Comparison of ENCODE assay signal across 15 mouse cellular contexts in genomic region chr19:36046046-36046445, GRCm38 (mm10). TPM values are rescaled to one million over a fixed set of nuclear protein-coding genes. Genes with fewer than 3 reads are reported as not detected.
"Had no signal": no experiment of that assay in that cellular context is flagged by ENCODE, and none has a peak within 500 bp of the region (broad histone marks: within the 10 kb centered on the region; RNA-seq: fewer than 3 reads in every experiment).

No protein-coding gene starts in this region.

- H3K27ac ChIP-seq: midbrain, embryonic 10.5 days; midbrain, embryonic 12.5 days; neural tube, embryonic 12.5 days had no signal

- ATAC-seq: midbrain, embryonic 16.5 days had no signal

- H3K36me3 ChIP-seq: midbrain, embryonic 10.5 days; midbrain, embryonic 12.5 days; neural tube, embryonic 12.5 days had no signal

- H3K4me1 ChIP-seq: midbrain, embryonic 10.5 days; midbrain, embryonic 12.5 days; neural tube, embryonic 12.5 days had no signal

- H3K27me3 ChIP-seq: midbrain, embryonic 12.5 days; neural tube, embryonic 12.5 days had no signal

- H3K9me3 ChIP-seq: midbrain, embryonic 10.5 days; midbrain, embryonic 12.5 days; neural tube, embryonic 12.5 days had no signal

- H3K9ac ChIP-seq: lung, embryonic 14.5 days; midbrain, embryonic 12.5 days; neural tube, embryonic 12.5 days had no signal

- DNase-seq: lung, adult 18-20 months; lung, embryonic 14.5 days; lung, postnatal 10 days; lung, postnatal 4 days; midbrain, embryonic 14.5 days; right cerebral cortex, postnatal 14 days; thymus, adult 2 months; thymus, postnatal 25 days; thymus, postnatal 4 days had no signal

- H3K4me2 ChIP-seq: lung, embryonic 14.5 days; midbrain, embryonic 12.5 days; neural tube, embryonic 12.5 days had no signal

- H3K4me3 ChIP-seq: midbrain, embryonic 10.5 days; midbrain, embryonic 12.5 days; neural tube, embryonic 12.5 days had no signal

RNA-seq across cellular contexts. Expression of gene Htr7, which starts 11.3 kb away (rescaled TPM):
- polyA plus RNA-seq: liver, embryonic 16.5 days; lung, embryonic 14.5 days; stomach, embryonic 14.5 days had no signal
